Mouse (Mus musculus): ENCODE measurements around the gene Cobll1.

- TF ChIP-seq CTCF (IDR thresholded peaks at IDR 0.05; ENCODE audit: insufficient read depth, low read length) (no peak), POLR2A (IDR thresholded peaks at IDR 0.05; ENCODE audit: borderline replicate concordance, extremely low read depth, low read depth, low read length) (no peak)
Measured at GRCm38 (mm10) chr2:65191398-65191797, 47.8 kb downstream of the Cobll1 start.

Measured in lung, adult 2 months (tissue).